Mouse (Mus musculus) thymus, adult 2 months (tissue): ENCODE measurements around the gene Slc26a8. TPM values are rescaled to one million over a fixed set of nuclear protein-coding genes. Genes with fewer than 3 reads are reported as not detected.

ENCODE experiments used
- DNase-seq: peaks from one replicate; pipeline ENCODE4 v3.0.0; 2021
- H3K27ac ChIP-seq: fragments of 200-500 bp; 2 replicates; pipeline ENCODE4 v1.5.1; 2012; ENCODE audit warnings: low read length, control low read depth; ENCODE audit not compliant: control insufficient read depth, insufficient read depth
- H3K27me3 ChIP-seq: fragments of 200-500 bp; 2 replicates; pipeline ENCODE4 v1.6.1; 2012; ENCODE audit warnings: mild to moderate bottlenecking, low read length, moderate library complexity, mixed read lengths; ENCODE audit not compliant: control insufficient read depth, insufficient read depth
- H3K36me3 ChIP-seq: fragments of 200-500 bp; 2 replicates; pipeline ENCODE4 v1.6.1; 2012; ENCODE audit warnings: mild to moderate bottlenecking, low read length, moderate library complexity; ENCODE audit not compliant: control insufficient read depth, insufficient read depth
- H3K4me1 ChIP-seq: fragments of 200-500 bp; replicated peaks from 2 replicates; pipeline ENCODE4 v1.6.1; 2012; ENCODE audit warnings: low read length; ENCODE audit not compliant: control insufficient read depth, insufficient read depth
- H3K4me3 ChIP-seq: fragments of 200-500 bp; 2 replicates; pipeline ENCODE4 v1.5.1; 2012; ENCODE audit warnings: mild to moderate bottlenecking, low read length, control low read depth, moderate library complexity; ENCODE audit not compliant: control insufficient read depth, insufficient read depth
- CTCF ChIP-seq: fragments of 200-500 bp; IDR thresholded peaks from 2 replicates; pipeline ENCODE4 v1.5.1; 2012; ENCODE audit warnings: mild to moderate bottlenecking, control low read depth, low read length, moderate library complexity, borderline replicate concordance; ENCODE audit not compliant: control insufficient read depth, poor library complexity, insufficient read depth; ENCODE audit errors: extremely low read depth
- POLR2A ChIP-seq: fragments of 200-500 bp; IDR thresholded peaks from 2 replicates; pipeline ENCODE4 v1.6.1; 2012; ENCODE audit warnings: mild to moderate bottlenecking, low read length, control low read depth, moderate library complexity; ENCODE audit not compliant: control insufficient read depth, poor library complexity, insufficient read depth; ENCODE audit errors: extremely low read depth
- WGBS: fragments of 180-500 bp; shearing (Covaris S2); methylation state at CpG from one replicate; pipeline ENCODE4 v1.1.7; 2018; 5-methylcytosine and 5-hydroxymethylcytosine counted together
- polyA plus RNA-seq: library from polyadenylated mRNA; depleted of rRNA; stranded (reverse); fragments of >200 nt; gene quantifications from 2 replicates; pipeline ENCODE4 v1.2.3, GENCODE M21; 2012

The Slc26a8 gene
- polyA plus RNA-seq, 1 experiment: 0.75 TPM

GRCm38 (mm10) chr17:28699789-28700188 lies 9.8 kb upstream of the Slc26a8 start:
- TF ChIP-seq CTCF (no peak), POLR2A (no peak)
- DNase-seq: no peak
- Histone ChIP-seq H3K27me3 (no peaks in the 10 kb centered on the region), H3K27ac (no peak overlapping the region), H3K4me3 (no peak overlapping the region), H3K36me3 (no peaks in the 10 kb centered on the region), H3K4me1 (peaks cover 18% of the 10 kb centered on the region)
- WGBS: 12% methylated on average over 7 of the region's 7 CpGs

- TF ChIP-seq CTCF: no peak
- TF ChIP-seq POLR2A: no peak
- 47% methylated on average over 2 of the region's 2 CpGs for WGBS
- no peaks in the 10 kb centered on the region for H3K36me3 ChIP-seq
- H3K27me3 ChIP-seq: no peaks in the 10 kb centered on the region
- peaks cover 20% of the 10 kb centered on the region for H3K4me1 ChIP-seq
- DNase-seq: no peak
- H3K4me3 ChIP-seq: no peak overlapping the region
- no peak overlapping the region for H3K27ac ChIP-seq
Measured at GRCm38 (mm10) chr17:28698672-28699071, 8.6 kb upstream of the Slc26a8 start.

- H3K27me3 ChIP-seq: no peaks in the 10 kb centered on the region
- no peaks in the 10 kb centered on the region for H3K36me3 ChIP-seq
- no peak overlapping the region for H3K4me3 ChIP-seq
- 76% methylated on average over 4 of the region's 4 CpGs for WGBS
- DNase-seq: no peak
- no peak overlapping the region for H3K27ac ChIP-seq
- TF ChIP-seq POLR2A: no peak
- no peak for TF ChIP-seq CTCF
- H3K4me1 ChIP-seq: peaks cover 23% of the 10 kb centered on the region
Measured at GRCm38 (mm10) chr17:28698245-28698644, 8.2 kb upstream of the Slc26a8 start.

- WGBS: 47% methylated on average over 13 of the region's 13 CpGs
- peak; percentile 14 for DNase-seq
- Histone ChIP-seq H3K4me1 (peaks cover 23% of the 10 kb centered on the region), H3K27ac (peak overlapping the region; percentile 36; the same call in 1 of the 2 replicates), H3K4me3 (no peak overlapping the region), H3K36me3 (no peaks in the 10 kb centered on the region), H3K27me3 (no peaks in the 10 kb centered on the region)
- TF ChIP-seq POLR2A: no peak
- TF ChIP-seq CTCF: no peak
Measured at GRCm38 (mm10) chr17:28697290-28698195, 7.5 kb upstream of the Slc26a8 start.

GRCm38 (mm10) chr17:28696641-28697040 lies 6.6 kb upstream of the Slc26a8 start:
- 48% methylated on average over 2 of the region's 2 CpGs for WGBS
- TF ChIP-seq POLR2A: no peak
- TF ChIP-seq CTCF: no peak
- no peaks in the 10 kb centered on the region for H3K27me3 ChIP-seq
- no peak overlapping the region for H3K4me3 ChIP-seq
- H3K4me1 ChIP-seq: peaks cover 21% of the 10 kb centered on the region
- H3K36me3 ChIP-seq: no peaks in the 10 kb centered on the region
- no peak for DNase-seq
- no peak overlapping the region for H3K27ac ChIP-seq

GRCm38 (mm10) chr17:28694832-28695231 lies 4.8 kb upstream of the Slc26a8 start:
- no peak for DNase-seq
- no peak overlapping the region for H3K27ac ChIP-seq
- no peak for TF ChIP-seq POLR2A
- TF ChIP-seq CTCF: no peak
- 74% methylated on average over 4 of the region's 4 CpGs for WGBS
- H3K4me3 ChIP-seq: no peak overlapping the region
- no peaks in the 10 kb centered on the region for H3K36me3 ChIP-seq
- no peaks in the 10 kb centered on the region for H3K27me3 ChIP-seq
- peaks cover 24% of the 10 kb centered on the region for H3K4me1 ChIP-seq

GRCm38 (mm10) chr17:28694078-28694477 lies 4.0 kb upstream of the Slc26a8 start:
- H3K27me3 ChIP-seq: no peaks in the 10 kb centered on the region
- DNase-seq: no peak
- peaks cover 29% of the 10 kb centered on the region for H3K4me1 ChIP-seq
- 95% methylated on average over 2 of the region's 2 CpGs for WGBS
- no peak overlapping the region for H3K4me3 ChIP-seq
- no peak for TF ChIP-seq POLR2A
- TF ChIP-seq CTCF: no peak
- no peaks in the 10 kb centered on the region for H3K36me3 ChIP-seq
- no peak overlapping the region for H3K27ac ChIP-seq
